Mouse (Mus musculus) limb, embryonic 14.5 days (tissue): ENCODE measurements around the gene Dnase2b. TPM values are rescaled to one million over a fixed set of nuclear protein-coding genes. Genes with fewer than 3 reads are reported as not detected.

Experiments
- ATAC-seq: fragments of 200-750 bp; cut with Nextera tagmentation; 2 replicates; pipeline ENCODE4 v1.8.0; 2017; ENCODE audit warnings: low read depth, moderate number of reproducible peaks, moderate TSS enrichment; ENCODE audit not compliant: low FRiP score
- DNase-seq: peaks from one replicate; pipeline ENCODE4 v3.0.0-alpha.2; 2015; ENCODE audit warnings: low spot score
- H3K27ac ChIP-seq: fragments of 300-500 bp; sonication (generic); replicated peaks from 2 replicates; pipeline ENCODE4 v1.5.1; 2014; ENCODE audit warnings: low read depth, mild to moderate bottlenecking, low read length, moderate library complexity, mixed read lengths
- H3K27me3 ChIP-seq: fragments of 300-500 bp; sonication (generic); 2 replicates; pipeline ENCODE4 v1.6.1; 2014; ENCODE audit warnings: low read length, mixed read lengths; ENCODE audit not compliant: control insufficient read depth, insufficient read depth
- H3K36me3 ChIP-seq: fragments of 300-500 bp; sonication (generic); 2 replicates; pipeline ENCODE4 v1.6.1; 2014; ENCODE audit warnings: mild to moderate bottlenecking, low read length, moderate library complexity, mixed read lengths; ENCODE audit not compliant: control insufficient read depth, insufficient read depth
- H3K4me1 ChIP-seq: fragments of 300-500 bp; sonication (generic); 2 replicates; pipeline ENCODE4 v1.6.1; 2014; ENCODE audit warnings: antibody characterized with exemption, low read length, mixed read lengths; ENCODE audit not compliant: control insufficient read depth, insufficient read depth
- H3K4me2 ChIP-seq: fragments of 300-500 bp; sonication (generic); replicated peaks from 2 replicates; pipeline ENCODE4 v1.6.1; 2014; ENCODE audit warnings: low read depth, mild to moderate bottlenecking, low read length, moderate library complexity; ENCODE audit not compliant: severe bottlenecking
- H3K4me3 ChIP-seq: fragments of 300-500 bp; sonication (generic); replicated peaks from 2 replicates; pipeline ENCODE4 v1.5.1; 2014; ENCODE audit warnings: low read length
- H3K9ac ChIP-seq: fragments of 300-500 bp; sonication (generic); 2 replicates; pipeline ENCODE4 v1.6.1; 2014; ENCODE audit warnings: mild to moderate bottlenecking, low read depth, low read length, moderate library complexity; ENCODE audit not compliant: severe bottlenecking
- H3K9me3 ChIP-seq: fragments of 300-500 bp; sonication (generic); 2 replicates; pipeline ENCODE4 v1.6.1; 2016; ENCODE audit warnings: low read length; ENCODE audit not compliant: control insufficient read depth
- POLR2A ChIP-seq: fragments of 200-500 bp; IDR thresholded peaks from 2 replicates; pipeline ENCODE4 v1.8.0; 2012; ENCODE audit warnings: inconsistent platforms, mild to moderate bottlenecking, moderate library complexity, borderline replicate concordance; ENCODE audit not compliant: insufficient read depth, insufficient read length; ENCODE audit errors: extremely low read depth
- WGBS: fragments of 180-500 bp; shearing (Covaris S2); extraction: QIAGEN DNeasy Blood & Tissue Kit; methylation state at CpG from one replicate; pipeline ENCODE4 v1.1.7; 2014; 5-methylcytosine and 5-hydroxymethylcytosine counted together
- polyA plus RNA-seq, 2 experiments: library from polyadenylated mRNA; depleted of rRNA in 1 of 2; stranded (reverse) in 1 of 2; unstranded in 1 of 2; fragments of >200 nt; fragmentation: Nextera tagmentation in 1 of 2; extraction: Ambion mirVana in 1 of 2; gene quantifications; 2 replicates each; pipeline versions ENCODE4 v1.2.1 to v1.2.3; 2012 to 2014

The Dnase2b gene
- polyA plus RNA-seq, 2 experiments, result 0.05 TPM; not detected in 1

- Histone ChIP-seq H3K9ac (no peak overlapping the region), H3K27ac (no peak overlapping the region), H3K36me3 (no peaks in the 10 kb centered on the region), H3K4me3 (no peak overlapping the region), H3K27me3 (no peaks in the 10 kb centered on the region), H3K4me1 (no peaks in the 10 kb centered on the region), H3K9me3 (no peaks in the 10 kb centered on the region), H3K4me2 (no peak overlapping the region)
- DNase-seq (no peak), ATAC-seq (no peak)
- 86% methylated on average over 11 of the region's 11 CpGs for WGBS
- no peak for TF ChIP-seq POLR2A
These were observed 6.6 kb upstream of the Dnase2b start for GRCm38 (mm10) chr3:146621966-146622365.

GRCm38 (mm10) chr3:146620555-146621249 lies 5.3 kb upstream of the Dnase2b start:
- no peak for ATAC-seq
- Histone ChIP-seq H3K27me3 (no peaks in the 10 kb centered on the region), H3K36me3 (no peaks in the 10 kb centered on the region), H3K4me3 (no peak overlapping the region), H3K4me2 (no peak overlapping the region), H3K27ac (no peak overlapping the region), H3K9me3 (no peaks in the 10 kb centered on the region), H3K9ac (no peak overlapping the region), H3K4me1 (no peaks in the 10 kb centered on the region)
- no peak for DNase-seq
- TF ChIP-seq POLR2A, result no peak
- 86% methylated on average over 14 of the region's 14 CpGs for WGBS

GRCm38 (mm10) chr3:146620101-146620500 lies 4.7 kb upstream of the Dnase2b start:
- ATAC-seq (no peak), DNase-seq (no peak)
- H3K9ac ChIP-seq, result no peak overlapping the region
- H3K9me3 ChIP-seq, result no peaks in the 10 kb centered on the region
- H3K4me2 ChIP-seq, result no peak overlapping the region
- H3K27ac ChIP-seq, result no peak overlapping the region
- no peak for TF ChIP-seq POLR2A
- H3K4me1 ChIP-seq, result no peaks in the 10 kb centered on the region
- no peaks in the 10 kb centered on the region for H3K36me3 ChIP-seq
- WGBS, result 88% methylated on average over 10 of the region's 10 CpGs
- H3K27me3 ChIP-seq, result no peaks in the 10 kb centered on the region
- H3K4me3 ChIP-seq, result no peak overlapping the region

- Histone ChIP-seq H3K4me3 (no peak overlapping the region), H3K27ac (no peak overlapping the region), H3K9ac (no peak overlapping the region), H3K4me1 (no peaks in the 10 kb centered on the region), H3K27me3 (no peaks in the 10 kb centered on the region), H3K9me3 (no peaks in the 10 kb centered on the region), H3K36me3 (no peaks in the 10 kb centered on the region), H3K4me2 (no peak overlapping the region)
- WGBS, result 76% methylated on average over 4 of the region's 4 CpGs
- TF ChIP-seq POLR2A, result no peak
- DNase-seq (no peak), ATAC-seq (no peak)
These were observed 3.0 kb upstream of the Dnase2b start for GRCm38 (mm10) chr3:146618357-146618756.

GRCm38 (mm10) chr3:146617946-146618345 lies 2.5 kb upstream of the Dnase2b start:
- Histone ChIP-seq H3K4me2 (no peak overlapping the region), H3K9ac (no peak overlapping the region), H3K4me3 (no peak overlapping the region), H3K9me3 (no peaks in the 10 kb centered on the region), H3K27ac (no peak overlapping the region), H3K4me1 (no peaks in the 10 kb centered on the region), H3K36me3 (no peaks in the 10 kb centered on the region), H3K27me3 (no peaks in the 10 kb centered on the region)
- no peak for ATAC-seq
- DNase-seq, result no peak
- TF ChIP-seq POLR2A, result no peak
